Mouse (Mus musculus) MEL (cell line): ENCODE measurements at regions not wholly inside any gene's neighbourhood (a gene's known extent, or its start where the extent isn't known, plus 50 kb on each side); places are given as distances from the start of the nearest gene placed in this dataset.

ENCODE experiments used
- DNase-seq: peaks from one replicate; pipeline ENCODE4 v3.0.0; 2011; ENCODE audit warnings: low read depth, low spot score
- H3K27ac ChIP-seq: 2 replicates; pipeline ENCODE4 v1.5.1; 2012; ENCODE audit warnings: low read depth, mild to moderate bottlenecking, control low read depth, low read length, moderate library complexity; ENCODE audit not compliant: control insufficient read depth
- H3K27me3 ChIP-seq, 2 experiments: fragments of 150-350 bp in 1 of 2; sonication (generic) in 1 of 2; 2 replicates each; pipeline ENCODE4 v1.6.1; 2012; ENCODE audit warnings: low read length in 2 of 2, mild to moderate bottlenecking in 2 of 2, improper control_type of control experiment in 1 of 2, moderate library complexity in 1 of 2; ENCODE audit not compliant: insufficient read depth in 2 of 2, control insufficient read depth in 1 of 2
- H3K36me3 ChIP-seq, 2 experiments: 2 replicates each; pipeline ENCODE4 v1.6.1; 2012 to 2014; ENCODE audit warnings: low read length in 2 of 2, improper control_type of control experiment in 1 of 2, inconsistent platforms in 1 of 2, mild to moderate bottlenecking in 1 of 2; ENCODE audit not compliant: insufficient read depth in 2 of 2, control insufficient read depth in 1 of 2
- H3K4me1 ChIP-seq, 2 experiments: fragments of 150-350 bp in 1 of 2; sonication (generic) in 1 of 2; 2 replicates each; pipeline ENCODE4 v1.6.1; 2012; ENCODE audit warnings: low read length in 2 of 2, improper control_type of control experiment in 1 of 2, mild to moderate bottlenecking in 1 of 2; ENCODE audit not compliant: insufficient read depth in 2 of 2, control insufficient read depth in 1 of 2
- H3K4me3 ChIP-seq, 2 experiments: fragments of 150-350 bp in 1 of 2; sonication (generic) in 1 of 2; 2 replicates each; pipeline ENCODE4 v1.5.1; 2012; ENCODE audit warnings: low read depth in 2 of 2, low read length in 2 of 2, mild to moderate bottlenecking in 2 of 2, moderate library complexity in 2 of 2, control low read depth in 1 of 2, improper control_type of control experiment in 1 of 2; ENCODE audit not compliant: control insufficient read depth in 1 of 2, insufficient read depth in 1 of 2
- H3K79me2 ChIP-seq: 2 replicates; pipeline ENCODE4 v1.6.1; 2012; ENCODE audit warnings: mild to moderate bottlenecking, low read length, moderate library complexity; ENCODE audit not compliant: control insufficient read depth, poor library complexity, insufficient read depth
- H3K9ac ChIP-seq: 2 replicates; pipeline ENCODE4 v1.6.1; 2012; ENCODE audit warnings: low read depth, mild to moderate bottlenecking, control low read depth, low read length, moderate library complexity; ENCODE audit not compliant: control insufficient read depth, poor library complexity, severe bottlenecking
- H3K9me3 ChIP-seq: fragments of 150-350 bp; sonication (generic); replicated peaks from 2 replicates; pipeline ENCODE4 v1.6.1; 2012; ENCODE audit warnings: mild to moderate bottlenecking, low read length, improper control_type of control experiment, moderate library complexity; ENCODE audit not compliant: insufficient read depth
- CHD1 ChIP-seq: IDR thresholded peaks from 2 replicates; pipeline ENCODE4 v1.6.1; 2012; ENCODE audit warnings: low read depth, mild to moderate bottlenecking, inconsistent platforms, low read length, improper control_type of control experiment
- CTCF ChIP-seq, 3 experiments: IDR thresholded peaks in 2 of 3; conservative IDR thresholded peaks in 1 of 3; 2 replicates each; pipeline ENCODE4 v1.5.1; 2011 to 2012; ENCODE audit warnings: low read length in 3 of 3, low read depth in 2 of 3, mild to moderate bottlenecking in 2 of 3, improper control_type of control experiment in 1 of 3, inconsistent platforms in 1 of 3, mixed read lengths in 1 of 3, moderate library complexity in 1 of 3; ENCODE audit not compliant: control insufficient read depth in 1 of 3, insufficient read depth in 1 of 3, poor library complexity in 1 of 3, severe bottlenecking in 1 of 3
- ELF1 ChIP-seq: IDR thresholded peaks from 2 replicates; pipeline ENCODE4 v1.6.1; 2014; ENCODE audit warnings: low read depth, mild to moderate bottlenecking, inconsistent platforms, low read length, improper control_type of control experiment, moderate library complexity
- EP300 ChIP-seq, 2 experiments: IDR thresholded peaks; 2 replicates each; pipeline ENCODE4 v1.6.1; 2011; ENCODE audit warnings: improper control_type of control experiment in 2 of 2, low read length in 2 of 2, low read depth in 1 of 2, mild to moderate bottlenecking in 1 of 2
- GATA1 ChIP-seq: IDR thresholded peaks from 2 replicates; pipeline ENCODE4 v1.6.1; 2011; ENCODE audit warnings: low read depth, low read length, improper control_type of control experiment
- HCFC1 ChIP-seq: IDR thresholded peaks from 2 replicates; pipeline ENCODE4 v1.6.1; 2012; ENCODE audit warnings: low read depth, mild to moderate bottlenecking, inconsistent platforms, low read length, improper control_type of control experiment, moderate library complexity
- MEF2A ChIP-seq: IDR thresholded peaks from 2 replicates; pipeline ENCODE4 v1.6.1; 2014; ENCODE audit warnings: low read depth, mild to moderate bottlenecking, inconsistent platforms, low read length, improper control_type of control experiment; ENCODE audit not compliant: poor library complexity, insufficient replicate concordance, severe bottlenecking; ENCODE audit errors: extremely low read depth
- MXI1 ChIP-seq: IDR thresholded peaks from 2 replicates; pipeline ENCODE4 v1.6.1; 2011; ENCODE audit warnings: mild to moderate bottlenecking, low read depth, low read length, improper control_type of control experiment
- MYB ChIP-seq: IDR thresholded peaks from 2 replicates; pipeline ENCODE4 v1.6.1; 2011; ENCODE audit warnings: mild to moderate bottlenecking, low read depth, low read length, improper control_type of control experiment
- NELFE ChIP-seq: IDR thresholded peaks from 2 replicates; pipeline ENCODE4 v1.6.1; 2011; ENCODE audit warnings: low read depth, low read length, improper control_type of control experiment
- NRF1 ChIP-seq: IDR thresholded peaks from 2 replicates; pipeline ENCODE4 v1.6.1; 2014; ENCODE audit warnings: low read depth, mild to moderate bottlenecking, inconsistent platforms, low read length, improper control_type of control experiment, moderate library complexity; ENCODE audit not compliant: poor library complexity, insufficient read depth, severe bottlenecking
- POLR2AphosphoS2 ChIP-seq: IDR thresholded peaks from 2 replicates; pipeline ENCODE4 v1.6.1; 2011; ENCODE audit warnings: low read length, improper control_type of control experiment
- RAD21 ChIP-seq: IDR thresholded peaks from 2 replicates; pipeline ENCODE4 v1.6.1; 2011; ENCODE audit warnings: mild to moderate bottlenecking, low read depth, low read length, improper control_type of control experiment
- SMC3 ChIP-seq: IDR thresholded peaks from 2 replicates; pipeline ENCODE4 v1.6.1; 2011; ENCODE audit warnings: low read depth, low read length, improper control_type of control experiment
- TAL1 ChIP-seq: IDR thresholded peaks from 2 replicates; pipeline ENCODE4 v1.6.1; 2012; ENCODE audit warnings: mild to moderate bottlenecking, inconsistent platforms, low read length, moderate library complexity, mixed read lengths
- TBP ChIP-seq: IDR thresholded peaks from 2 replicates; pipeline ENCODE4 v1.8.0; 2011; ENCODE audit warnings: low read depth, low read length, improper control_type of control experiment
- TCF12 ChIP-seq: IDR thresholded peaks from 2 replicates; pipeline ENCODE4 v1.6.1; 2014; ENCODE audit warnings: low read depth, mild to moderate bottlenecking, inconsistent platforms, low read length, improper control_type of control experiment, moderate library complexity
- UBTF ChIP-seq: IDR thresholded peaks from 2 replicates; pipeline ENCODE4 v1.6.1; 2012; ENCODE audit warnings: low read depth, mild to moderate bottlenecking, inconsistent platforms, low read length, improper control_type of control experiment, moderate library complexity, borderline replicate concordance; ENCODE audit not compliant: insufficient read depth
- USF1 ChIP-seq: IDR thresholded peaks from 2 replicates; pipeline ENCODE4 v1.6.1; 2014; ENCODE audit warnings: low read depth, mild to moderate bottlenecking, inconsistent platforms, low read length, improper control_type of control experiment, moderate library complexity
- USF2 ChIP-seq, 2 experiments: IDR thresholded peaks; 2 replicates each; pipeline ENCODE4 v1.6.1; 2011 to 2012; ENCODE audit warnings: improper control_type of control experiment in 2 of 2, low read length in 2 of 2, borderline replicate concordance in 1 of 2, inconsistent platforms in 1 of 2, low read depth in 1 of 2, mild to moderate bottlenecking in 1 of 2; ENCODE audit not compliant: insufficient read depth in 1 of 2
- ZKSCAN1 ChIP-seq: IDR thresholded peaks from 2 replicates; pipeline ENCODE4 v1.6.1; 2012; ENCODE audit warnings: low read depth, mild to moderate bottlenecking, inconsistent platforms, low read length, improper control_type of control experiment, moderate library complexity
- ZNF384 ChIP-seq: IDR thresholded peaks from 2 replicates; pipeline ENCODE4 v1.6.1; 2012; ENCODE audit warnings: low read depth, mild to moderate bottlenecking, inconsistent platforms, low read length, improper control_type of control experiment

- DNase-seq: no peak
- H3K4me1 ChIP-seq: no peaks in the 10 kb centered on the region
These were observed 78.0 kb upstream of the Dio3 start for GRCm38 (mm10) chr12:110200887-110201286.

GRCm38 (mm10) chr12:110203271-110204014 lies 75.4 kb upstream of the Dio3 start:
- H3K4me1 ChIP-seq: no peaks in the 10 kb centered on the region
- no peak for DNase-seq
- H3K9me3 ChIP-seq: no peaks in the 10 kb centered on the region
- no peaks in the 10 kb centered on the region for H3K79me2 ChIP-seq
- TF ChIP-seq TAL1 (no peak), USF2 (IDR thresholded peaks at IDR 0.05; ENCODE audit: borderline replicate concordance in 1 of 2, insufficient read depth in 1 of 2, low read depth in 1 of 2, low read length in 2 of 2) (no peak), TCF12 (no peak), GATA1 (no peak), ELF1 (no peak), MEF2A (no peak), MYB (no peak), EP300 (IDR thresholded peaks at IDR 0.05; ENCODE audit: low read depth in 1 of 2, low read length in 2 of 2) (no peak), UBTF (no peak), MXI1 (no peak), USF1 (no peak), ZKSCAN1 (no peak)
- no peaks in the 10 kb centered on the region for H3K27me3 ChIP-seq
- H3K27ac ChIP-seq: no peak overlapping the region
- H3K9ac ChIP-seq: no peak overlapping the region
- no peak overlapping the region for H3K4me3 ChIP-seq
- no peaks in the 10 kb centered on the region for H3K36me3 ChIP-seq

More at GRCm38 (mm10) chr12:110200887-110201286, 78.0 kb upstream of the Dio3 start:
- H3K79me2 ChIP-seq: no peaks in the 10 kb centered on the region
- H3K4me3 ChIP-seq: no peak overlapping the region
- H3K27ac ChIP-seq: no peak overlapping the region
- H3K9ac ChIP-seq: no peak overlapping the region
- no peaks in the 10 kb centered on the region for H3K36me3 ChIP-seq
- no peak for TF ChIP-seq HCFC1
- no peak for TF ChIP-seq CHD1
- TF ChIP-seq ZNF384: no peak
- no peak for TF ChIP-seq MXI1
- no peak for TF ChIP-seq SMC3
- TF ChIP-seq TCF12: no peak
- TF ChIP-seq CTCF (IDR thresholded peaks at IDR 0.05 in 2 of 3, conservative IDR thresholded peaks at IDR 0.05 in 1 of 3; ENCODE audit: control insufficient read depth in 1 of 3, insufficient read depth in 1 of 3, low read depth in 2 of 3, low read length in 3 of 3, poor library complexity in 1 of 3, severe bottlenecking in 1 of 3): no peak
- TF ChIP-seq ELF1: no peak
- no peak for TF ChIP-seq TAL1
- no peak for TF ChIP-seq USF2 (IDR thresholded peaks at IDR 0.05; ENCODE audit: borderline replicate concordance in 1 of 2, insufficient read depth in 1 of 2, low read depth in 1 of 2, low read length in 2 of 2)
- TF ChIP-seq NRF1: no peak
- TF ChIP-seq EP300 (IDR thresholded peaks at IDR 0.05; ENCODE audit: low read depth in 1 of 2, low read length in 2 of 2): no peak
- no peak for TF ChIP-seq MEF2A
- no peak for TF ChIP-seq POLR2AphosphoS2
- no peak for TF ChIP-seq NELFE
- no peak for TF ChIP-seq ZKSCAN1
- no peak for TF ChIP-seq TBP
- TF ChIP-seq RAD21: no peak
- TF ChIP-seq, all 39 proteins: peak for 0
- Histone ChIP-seq H3K27me3 (no peaks in the 10 kb centered on the region; a peak in 1 of 4 replicates), H3K9me3 (no peaks in the 10 kb centered on the region)
